Mouse (Mus musculus) right cerebral cortex, postnatal 10 days (tissue): ENCODE measurements around the gene Rfx2.
A peak's percentile ranks its signal among the peaks of the same experiment; 100 is the strongest.

ENCODE experiments used
- DNase-seq, 2 experiments: peaks; one replicate each; pipeline ENCODE4 v3.0.0; 2021; ENCODE audit warnings: low spot score in 2 of 2

Gene Rfx2

DNA sequence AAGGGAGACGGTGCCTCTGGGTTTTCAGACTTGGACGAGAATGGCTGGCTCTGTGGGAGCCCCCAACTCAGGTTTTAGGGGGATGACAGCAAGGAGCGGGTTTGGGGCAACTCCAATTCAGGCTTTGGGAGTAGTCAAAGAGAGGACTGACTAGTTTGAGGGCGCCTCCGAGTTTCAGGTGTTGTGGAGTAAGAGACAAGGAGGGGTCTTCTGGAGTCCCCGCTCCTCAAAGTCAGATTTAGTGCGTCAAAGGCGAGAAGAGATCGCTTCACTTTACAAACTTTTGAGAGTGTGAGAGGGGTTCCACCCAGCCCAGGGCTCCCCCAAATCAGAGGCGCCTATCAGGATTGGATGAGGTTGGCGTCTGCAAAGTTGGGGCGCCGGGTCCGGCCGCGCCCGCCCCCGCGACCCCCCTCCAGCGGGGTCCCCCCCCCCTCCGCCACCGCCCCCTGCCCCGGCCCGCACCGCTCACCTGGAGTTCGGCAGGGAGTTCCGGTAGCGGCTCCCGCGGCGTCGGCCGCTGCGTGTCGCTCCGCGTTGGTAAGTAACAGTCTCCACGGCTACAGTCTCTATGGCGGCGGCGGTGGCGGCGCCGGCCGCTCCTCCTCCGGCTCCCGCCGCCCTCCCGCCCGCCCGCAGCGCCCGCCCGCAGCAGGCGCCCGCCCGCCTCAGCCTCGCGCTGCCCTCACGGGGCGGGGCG is at the start of gene Rfx2:
Gene Rfx2, minus strand, starts transcription at position 603 of the 700 bp plus-strand sequence.
- DNase-seq: no peak

DNA sequence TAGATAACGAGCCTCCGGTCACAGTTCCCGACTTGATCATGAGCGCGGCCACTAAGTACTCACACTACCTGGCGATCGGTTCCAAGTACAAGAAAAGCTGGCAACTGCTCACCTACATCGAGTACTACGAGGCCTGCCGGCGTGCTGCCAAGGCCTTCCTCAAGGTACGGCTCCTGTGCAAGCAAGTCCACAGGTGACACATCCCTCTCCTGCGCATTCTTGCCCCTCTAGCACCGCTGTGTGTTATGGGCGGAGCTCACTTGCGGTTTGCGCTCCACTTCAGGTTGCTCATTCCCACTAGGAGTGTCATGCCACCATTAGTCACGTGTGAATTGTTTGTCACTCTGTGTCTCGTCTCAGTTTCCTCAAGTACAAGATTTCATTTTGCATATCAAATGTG is 46.6 kb upstream of the Rfx2 start:
- no peak for DNase-seq

DNA sequence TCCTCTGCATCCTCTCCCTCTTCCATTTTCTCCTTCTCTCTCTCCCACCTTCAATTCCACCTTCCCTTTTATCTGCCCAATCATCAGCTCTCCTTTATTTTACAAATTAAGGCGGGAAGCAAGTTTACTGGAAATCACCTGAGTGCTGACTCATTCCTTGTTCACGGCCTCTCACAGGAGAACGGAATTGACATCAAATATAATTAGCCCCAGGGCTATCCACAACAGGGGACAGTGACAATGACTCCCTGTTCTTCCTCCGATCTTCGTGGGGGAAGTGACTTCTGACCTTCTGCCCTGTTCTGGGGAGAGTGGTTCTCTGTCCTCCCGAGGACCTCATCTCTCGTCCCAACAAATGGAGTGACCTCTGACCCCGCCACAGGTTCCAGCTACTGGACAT is 46.2 kb upstream of the Rfx2 start:
- DNase-seq: no peak

DNA sequence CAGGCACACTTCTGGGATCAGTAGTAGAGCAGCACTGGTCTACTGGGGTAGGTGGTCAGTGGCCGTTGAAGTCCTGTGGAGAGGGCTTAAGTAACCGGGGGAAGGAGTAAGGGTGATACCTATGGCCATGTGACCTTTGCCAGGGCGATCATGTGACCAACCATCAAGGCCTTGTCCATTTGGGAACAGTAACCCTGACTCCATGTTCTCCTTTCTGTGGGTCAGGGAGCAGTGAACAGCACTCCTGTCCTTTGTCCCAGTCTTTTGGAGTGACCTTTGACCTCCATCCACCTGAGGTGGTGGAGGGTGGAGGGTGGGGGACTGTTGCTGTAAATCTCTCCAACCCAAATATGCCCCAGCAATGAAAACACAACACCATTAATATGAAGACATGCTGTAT is 45.7 kb upstream of the Rfx2 start:
- no peak for DNase-seq

DNA sequence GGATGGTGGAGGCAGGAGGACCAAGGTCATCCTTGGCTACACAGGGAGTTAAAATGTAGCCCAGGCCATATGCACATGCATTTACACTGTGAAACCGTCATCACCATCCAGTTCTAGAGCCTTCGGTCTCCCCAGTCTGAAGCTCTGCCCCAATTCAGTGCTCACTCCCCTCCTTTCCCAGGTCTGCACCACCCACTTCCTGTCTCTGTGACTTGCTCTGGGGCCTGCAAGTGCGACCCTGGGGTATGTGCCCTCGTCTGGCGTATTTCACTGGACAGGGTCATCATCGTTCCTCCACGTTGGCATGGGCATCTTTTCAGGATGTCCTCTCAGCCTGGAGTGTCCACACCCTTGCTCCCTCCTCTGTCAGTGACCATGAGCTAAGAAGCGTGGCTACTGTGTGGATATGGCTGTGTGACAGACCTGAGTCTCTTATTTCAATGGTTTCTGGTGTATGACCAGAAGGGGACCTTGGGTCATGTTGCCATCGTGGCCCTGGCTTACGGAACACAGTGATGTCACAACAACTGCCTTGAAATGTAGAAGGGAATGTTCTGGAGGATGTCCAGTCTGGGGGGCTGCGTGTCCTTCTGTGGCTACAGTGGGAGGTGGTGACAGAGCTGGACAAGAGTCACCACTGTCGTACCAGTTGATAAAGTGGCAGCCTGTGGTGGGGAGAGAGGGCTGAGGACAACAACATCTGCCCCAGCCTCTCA is 44.3 kb upstream of the Rfx2 start, which contains the start of gene 1700061G19Rik:
Gene 1700061G19Rik, plus strand, starts transcription at position 542 of the 716 bp plus-strand sequence.
- no peak for DNase-seq

DNA sequence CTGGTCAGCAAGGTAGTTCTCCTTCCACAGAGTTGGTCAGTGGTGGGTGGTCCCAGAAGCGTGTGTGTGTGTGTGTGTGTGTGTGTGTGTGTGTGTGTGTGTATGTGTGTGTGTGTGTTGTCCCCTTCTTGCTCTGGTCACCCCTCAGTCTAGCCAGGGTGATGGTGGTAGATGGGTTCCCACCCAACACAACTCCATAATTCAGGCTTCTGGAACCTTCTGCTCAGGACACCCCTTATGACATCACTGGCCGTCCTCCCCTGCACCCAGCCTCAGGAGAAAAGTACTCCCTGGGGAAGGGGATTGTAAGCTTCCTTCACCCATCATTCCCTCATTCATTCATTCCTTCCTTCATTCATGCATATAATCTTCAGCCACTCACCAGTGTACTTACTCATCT is 43.4 kb upstream of the Rfx2 start, which contains the start of gene Acsbg2:
Gene Acsbg2, minus strand, starts transcription at position 211 of the 400 bp plus-strand sequence.
- no peak for DNase-seq

DNA sequence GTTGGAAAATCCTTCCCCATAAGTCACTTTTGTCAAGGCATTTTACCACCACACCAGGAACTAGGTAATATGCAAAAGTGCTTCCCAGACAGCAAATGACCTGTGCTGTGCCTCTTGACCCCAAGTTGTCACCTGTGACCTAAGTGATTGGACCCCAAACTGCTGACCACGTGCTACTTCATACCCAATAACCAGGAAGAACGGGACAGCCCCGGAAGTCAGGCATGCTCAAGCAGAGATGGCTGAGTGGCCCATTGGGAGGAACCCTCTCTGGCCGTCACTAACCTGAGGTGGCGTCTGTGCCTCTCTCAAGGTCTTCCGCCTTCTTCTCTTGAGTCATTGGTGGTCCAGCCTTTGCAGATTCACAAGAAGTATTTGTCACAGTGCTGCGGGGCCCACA is 41.7 kb upstream of the Rfx2 start:
- no peak for DNase-seq

DNA sequence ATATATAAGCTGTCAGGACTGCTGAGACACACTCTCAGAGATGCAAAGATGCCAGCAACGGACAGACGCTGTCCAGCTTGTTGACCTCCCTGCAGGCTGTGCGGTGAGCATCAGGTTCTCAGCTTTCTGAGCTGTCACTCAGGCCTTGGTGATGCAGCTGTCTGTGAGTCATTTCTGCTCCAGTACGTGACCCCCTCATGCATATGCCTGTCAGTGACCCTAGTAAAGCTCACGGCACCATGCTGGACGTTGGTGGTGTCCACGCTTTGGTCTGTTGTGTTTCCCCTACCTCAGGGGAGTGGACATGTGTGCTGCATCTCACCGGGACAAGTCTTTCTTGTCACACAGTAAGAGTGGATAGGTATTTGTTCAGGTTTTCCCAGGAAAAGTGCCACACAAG is 41.0 kb upstream of the Rfx2 start:
- no peak for DNase-seq

DNA sequence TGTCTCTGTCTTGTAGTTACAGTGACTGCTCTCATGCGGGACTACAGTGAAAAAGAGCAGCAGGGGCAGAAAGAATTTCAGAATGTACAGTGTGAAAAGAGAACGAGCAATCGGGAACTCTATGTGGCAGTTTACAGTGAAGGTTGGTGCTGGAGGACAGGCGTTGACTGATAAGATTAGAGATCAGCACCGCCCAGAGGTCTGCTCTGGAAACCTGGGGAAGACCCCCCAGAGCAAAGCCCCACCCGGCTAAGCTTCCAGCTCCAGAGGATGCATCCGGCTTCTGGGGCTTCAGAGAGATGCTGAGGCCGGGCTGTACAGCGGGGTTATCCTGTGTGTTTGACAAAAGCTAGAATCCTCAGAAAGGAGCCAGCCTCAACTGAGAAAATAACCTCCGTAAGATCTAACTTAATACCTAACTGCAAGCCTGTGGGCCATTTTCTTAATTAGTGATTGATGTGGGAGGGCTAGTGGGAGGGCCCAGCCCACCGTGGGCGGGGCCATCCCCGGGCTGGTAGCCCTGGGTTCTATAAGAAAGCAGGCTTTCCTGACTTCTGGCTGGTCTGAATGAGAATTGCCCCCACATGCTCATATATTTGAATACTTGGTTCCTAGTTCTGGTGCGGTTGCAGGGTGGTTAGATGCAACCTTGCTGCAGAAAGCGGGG is 39.6 kb upstream of the Rfx2 start:
- DNase-seq: no peak

DNA sequence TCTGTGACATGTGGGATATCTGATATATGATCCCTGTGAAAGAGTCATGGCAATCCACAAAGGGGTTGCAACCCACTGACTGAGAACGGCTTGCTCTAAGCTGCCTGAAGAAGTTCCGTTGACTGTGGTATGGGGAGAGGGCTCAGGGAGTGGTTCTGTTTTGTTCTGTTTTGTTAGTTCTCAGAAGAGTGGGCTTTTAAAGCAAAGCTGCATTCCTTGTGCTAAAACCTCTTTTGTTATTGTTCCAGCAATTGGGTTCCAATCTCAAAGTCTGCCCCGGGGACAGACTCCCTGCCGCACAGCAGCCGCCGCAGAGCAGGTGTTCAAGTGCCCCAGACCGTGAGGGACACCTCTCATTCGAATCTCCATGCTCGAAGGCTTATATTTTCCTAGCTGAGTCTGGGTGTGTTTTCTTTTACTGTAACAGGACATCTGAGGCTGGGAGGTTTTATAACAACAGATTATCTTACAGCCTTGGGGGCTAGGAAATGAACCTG is 38.7 kb upstream of the Rfx2 start:
- no peak for DNase-seq

DNA sequence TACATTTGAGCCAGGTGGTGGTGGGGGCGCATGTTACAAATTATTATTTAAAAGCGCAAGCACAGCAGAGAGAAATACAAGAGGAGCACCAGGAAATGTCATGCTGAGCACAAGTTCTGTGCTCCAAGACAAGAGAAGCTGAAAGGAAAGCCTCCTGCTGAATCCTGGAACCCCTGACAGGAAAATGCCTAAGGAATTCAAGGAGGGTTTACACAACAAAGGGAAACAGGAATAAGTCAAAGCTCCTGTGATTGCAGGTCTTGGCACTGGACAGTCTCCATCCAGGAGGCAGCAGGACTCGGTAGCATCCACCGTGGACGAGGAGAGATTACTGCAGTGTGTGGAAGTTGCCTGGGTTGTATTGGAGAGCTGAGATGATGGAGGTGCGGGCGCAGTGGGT is 35.3 kb upstream of the Rfx2 start:
- no peak for DNase-seq

DNA sequence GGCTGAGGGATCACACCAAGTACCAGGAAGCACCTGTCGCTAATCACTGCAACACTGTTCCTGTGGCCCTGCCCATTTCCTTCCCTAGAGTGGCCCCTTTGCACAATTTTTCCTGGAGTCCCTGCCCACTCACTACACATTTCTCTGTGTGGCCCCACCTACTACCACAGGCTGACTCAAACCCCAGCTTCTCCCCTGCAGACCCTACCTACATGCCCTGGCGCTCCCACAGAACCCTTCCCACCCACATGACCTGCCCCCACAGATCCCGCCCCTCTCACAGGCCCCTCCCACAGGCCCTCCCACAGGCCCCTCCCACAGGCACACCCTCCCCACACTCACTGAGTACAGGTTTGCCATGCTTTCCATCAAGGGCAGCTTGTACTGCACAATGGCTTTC is 30.4 kb upstream of the Rfx2 start:
- no peak for DNase-seq

DNA sequence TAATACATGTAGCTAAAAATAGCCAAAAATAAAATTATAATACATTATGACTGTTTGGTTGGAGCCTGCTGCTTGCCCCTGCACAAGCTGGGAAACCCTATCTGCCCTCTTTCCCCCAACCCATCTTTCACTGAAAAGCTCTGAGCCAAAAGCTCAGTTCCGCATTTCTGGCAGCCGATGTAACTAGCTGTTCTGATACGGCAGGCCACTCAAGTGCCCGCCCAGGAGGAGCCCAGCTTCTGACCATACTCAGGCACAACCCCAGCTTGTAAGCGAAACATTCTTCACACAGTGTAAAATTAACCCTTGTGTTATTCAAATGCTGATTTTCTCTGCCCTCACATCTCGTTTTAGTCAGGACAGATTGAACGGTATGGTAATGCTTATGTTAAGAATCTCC is 28.1 kb upstream of the Rfx2 start:
- DNase-seq: peak in 1 of 2 experiments; percentile 46

DNA sequence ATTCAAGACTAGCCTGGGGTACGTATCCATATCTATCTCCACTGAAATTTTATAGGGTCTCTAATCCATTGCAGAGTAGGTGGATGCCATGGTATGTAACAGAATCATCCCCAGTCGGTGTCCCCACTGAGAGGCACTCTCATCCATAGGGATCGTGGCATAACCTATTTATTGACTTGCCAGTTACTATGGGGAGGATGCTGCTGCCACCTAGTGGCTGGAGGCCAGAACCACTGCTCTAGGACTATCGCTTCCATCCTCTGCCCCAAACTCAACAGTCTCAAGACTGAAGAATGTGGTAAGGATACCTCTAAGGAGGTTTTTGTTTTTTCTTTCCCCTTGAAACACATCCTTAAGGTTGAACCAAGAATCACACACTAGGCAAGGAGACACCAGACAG is 27.4 kb upstream of the Rfx2 start:
- peak in 1 of 2 experiments; percentile 53 for DNase-seq

DNA sequence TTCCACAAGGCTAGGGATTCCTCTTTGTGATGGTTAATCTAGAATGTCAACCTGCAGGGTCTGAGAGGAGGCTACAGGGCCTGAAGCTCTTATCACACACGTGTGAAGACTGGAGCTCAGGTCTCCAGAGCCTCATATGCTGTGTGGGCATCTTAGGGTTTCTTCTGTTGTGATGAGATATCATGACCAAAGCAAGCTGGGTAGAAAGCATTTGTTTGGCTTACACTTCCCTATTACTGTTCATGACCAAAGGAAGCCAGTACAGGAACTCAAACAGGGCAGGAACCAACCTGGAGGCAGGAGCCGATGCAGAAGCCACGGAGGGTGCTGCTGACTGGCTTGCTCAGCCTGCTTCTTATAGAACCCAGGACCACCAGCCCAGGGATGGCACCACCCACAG is 24.6 kb upstream of the Rfx2 start:
- no peak for DNase-seq

DNA sequence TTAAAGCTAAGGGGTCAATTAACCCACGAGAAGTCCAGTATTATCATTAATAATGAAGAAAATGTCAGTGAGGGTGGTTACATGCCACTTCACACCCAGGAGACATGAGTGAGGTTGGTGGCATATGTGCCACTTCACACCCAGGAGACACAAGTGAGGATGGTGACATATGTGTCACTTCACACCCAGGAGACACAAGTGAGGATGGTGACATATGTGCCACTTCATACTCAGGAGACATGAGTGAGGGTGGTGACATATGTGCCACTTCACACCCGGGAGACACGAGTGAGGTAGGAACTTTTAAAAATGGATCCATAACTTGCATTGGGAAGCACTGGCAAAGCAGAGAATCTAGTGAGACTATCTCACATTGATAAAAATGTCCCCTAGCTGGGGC is 20.4 kb upstream of the Rfx2 start:
- DNase-seq: no peak

DNA sequence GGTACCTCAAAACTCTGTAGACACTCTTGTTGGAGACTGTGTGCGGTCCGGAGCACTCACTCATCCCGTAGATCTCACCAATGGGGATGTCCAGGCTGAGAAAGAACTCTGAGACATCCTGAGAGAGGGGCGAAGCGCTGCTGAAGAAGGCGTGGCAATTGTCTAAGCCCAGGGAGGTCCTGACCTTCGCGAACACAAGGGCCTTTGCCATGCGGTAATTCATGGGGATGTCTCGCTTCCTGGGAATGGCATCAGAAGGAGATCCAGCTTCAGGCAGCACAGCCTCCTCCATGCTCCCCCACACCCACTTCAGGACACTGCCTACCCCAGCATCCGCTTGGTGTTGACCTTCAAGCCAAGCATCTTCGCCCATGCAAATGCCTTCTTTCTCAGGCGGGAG is 18.9 kb upstream of the Rfx2 start:
- DNase-seq: no peak

DNA sequence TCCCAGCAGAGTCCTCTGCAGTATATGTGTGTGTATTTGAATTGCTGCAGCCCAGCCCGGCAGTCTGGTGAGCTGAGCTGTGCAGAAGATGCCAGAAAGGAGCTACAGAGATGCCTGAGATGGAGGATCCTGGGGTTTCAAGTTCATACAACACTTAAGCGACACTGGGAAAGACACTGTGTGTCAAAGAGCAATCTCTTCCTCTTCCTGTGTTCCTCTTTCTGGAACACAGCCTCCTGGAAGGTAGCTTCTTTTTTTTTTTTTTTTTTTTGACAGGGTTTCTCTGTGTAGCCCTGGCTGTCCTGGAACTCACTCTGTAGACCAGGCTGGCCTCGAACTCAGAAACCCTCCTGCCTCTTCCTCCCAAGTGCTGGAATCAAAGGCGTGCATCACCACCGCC is 18.0 kb upstream of the Rfx2 start:
- DNase-seq: no peak

DNA sequence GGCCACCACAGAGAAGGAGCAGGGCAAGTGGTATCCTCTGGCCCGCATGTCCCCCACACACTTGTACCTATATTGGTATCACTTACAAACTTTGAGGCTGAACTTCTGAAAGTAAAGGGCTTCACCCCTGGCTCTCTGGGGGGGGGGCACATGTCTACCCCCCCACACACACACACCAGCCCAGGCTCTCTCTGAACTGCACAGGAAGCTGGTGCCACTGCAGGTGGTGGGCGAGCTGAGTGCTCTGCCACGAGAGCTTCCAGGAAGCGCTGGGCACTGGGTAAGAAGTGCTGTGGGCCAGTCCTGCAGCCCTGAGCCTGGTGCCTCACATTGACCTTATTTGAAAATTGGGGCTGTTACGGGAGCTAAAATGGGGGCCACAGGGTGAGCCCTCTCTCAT is 12.9 kb upstream of the Rfx2 start:
- no peak for DNase-seq

DNA sequence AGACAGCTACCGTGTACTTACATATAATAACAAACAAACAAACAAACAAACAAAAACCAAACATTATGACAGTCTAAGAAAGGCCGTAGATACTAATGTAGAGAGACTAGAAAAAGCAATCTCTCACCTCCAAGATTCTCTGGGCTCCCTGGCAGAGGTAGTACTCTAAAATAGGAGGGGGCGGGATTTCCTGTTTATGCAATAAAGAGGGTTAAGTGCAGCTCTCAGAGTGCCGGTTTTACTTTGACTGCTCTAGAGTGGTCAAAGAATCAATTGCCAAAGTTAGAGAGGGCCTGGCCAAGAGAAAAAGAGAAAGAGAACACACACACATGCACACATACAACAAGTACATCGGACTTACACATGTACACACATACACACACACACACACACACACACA is 11.4 kb upstream of the Rfx2 start:
- no peak for DNase-seq

DNA sequence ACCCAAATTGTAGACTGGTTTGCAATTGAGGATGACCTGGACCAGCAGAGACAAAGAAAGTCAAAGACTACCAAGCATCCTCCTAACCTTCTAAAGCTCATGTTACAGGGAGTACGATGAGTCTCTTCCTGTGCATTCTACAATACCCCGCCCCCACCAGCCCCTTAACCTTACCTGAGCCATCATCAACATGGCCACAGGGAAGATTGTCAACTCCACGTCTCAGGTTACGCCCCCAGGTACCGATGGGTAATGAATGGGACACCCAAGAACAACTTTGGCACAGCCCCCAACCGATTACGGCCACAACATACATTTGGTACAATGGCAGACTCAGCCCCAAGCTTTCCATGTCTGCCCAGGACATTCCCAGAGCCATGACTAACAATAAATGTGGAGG is 9.7 kb upstream of the Rfx2 start:
- DNase-seq: no peak

DNA sequence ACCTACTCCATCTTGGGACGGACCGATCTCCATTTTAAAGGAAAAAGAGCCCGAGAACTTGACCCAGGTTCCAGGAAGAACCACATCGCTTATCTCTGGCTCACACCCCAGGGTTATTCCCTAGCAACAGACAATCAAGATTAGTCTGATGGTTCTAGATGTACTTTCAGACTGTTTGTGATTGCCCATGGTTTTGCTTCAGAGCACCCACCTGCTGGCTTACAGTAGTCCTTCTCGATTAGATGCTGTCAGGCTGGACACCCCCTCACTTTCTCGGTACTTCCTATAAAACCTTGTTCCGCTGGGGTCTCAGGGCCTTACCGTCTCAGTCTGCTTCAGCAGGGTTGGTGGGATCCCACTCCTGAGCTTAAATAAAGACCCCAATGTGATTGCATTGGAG is 5.5 kb upstream of the Rfx2 start:
- DNase-seq: no peak

DNA sequence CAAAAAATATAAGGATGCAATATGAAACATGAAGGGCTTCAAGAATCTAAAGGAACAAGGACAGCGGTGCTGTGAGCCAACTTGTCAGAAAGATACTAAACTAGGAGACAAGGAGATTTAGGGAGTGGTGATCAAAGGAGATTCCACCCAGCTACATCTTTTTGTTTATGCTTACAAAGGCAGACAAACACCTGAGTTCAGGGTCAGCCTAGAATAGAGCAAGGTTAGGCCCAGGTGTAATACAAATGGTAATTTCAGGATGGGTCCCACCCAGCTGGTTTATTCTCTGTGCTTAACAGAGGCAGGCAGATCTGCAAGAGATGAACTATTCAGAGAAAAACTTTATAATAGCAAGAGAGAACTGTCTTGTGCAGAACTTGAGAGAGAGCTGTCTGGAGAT is 2.6 kb upstream of the Rfx2 start:
- no peak for DNase-seq
